Mouse (Mus musculus) hematopoietic stem cell, adult 5-6 weeks (primary cell): ENCODE results near the gene Card14. TPM values are rescaled to one million over a fixed set of nuclear protein-coding genes. Genes with fewer than 3 reads are reported as not detected.
A peak's percentile ranks its signal among the peaks of the same experiment; 100 is the strongest.

ENCODE experiments used
- ATAC-seq, 2 experiments: fragments of 125-278 bp in 1 of 2; replicated peaks in 1 of 2; 2 replicates each; pipeline ENCODE4 v1.8.0; 2016 to 2017; ENCODE audit warnings: inconsistent platforms in 2 of 2, mild to moderate bottlenecking in 2 of 2, moderate number of reproducible peaks in 2 of 2, low read depth in 1 of 2, moderate TSS enrichment in 1 of 2; ENCODE audit not compliant: low FRiP score in 2 of 2, poor library complexity in 2 of 2, severe bottlenecking in 2 of 2, insufficient read depth in 1 of 2, low TSS enrichment in 1 of 2
- total RNA-seq: library from RNA; stranded (forward); fragments of 172-1452, 232-1000 nt; gene quantifications from 2 replicates; pipeline ENCODE4 v1.2.3, GENCODE M21; 2017

Gene Card14
- total RNA-seq, 1 experiment from 2014 or later, result not detected

- peak; percentile 74 to 91; a peak in 3 of 4 replicates for ATAC-seq
Observed at GRCm38 (mm10) chr11:119339637-119340036, 32.1 kb downstream of the Card14 start.

- ATAC-seq, result no peak
Observed at GRCm38 (mm10) chr11:119344178-119344577, 36.6 kb downstream of the Card14 start.

- ATAC-seq, result peak; percentile 61 to 65
Observed at GRCm38 (mm10) chr11:119344865-119345264, 37.3 kb downstream of the Card14 start.

- ATAC-seq, result no peak
Observed at GRCm38 (mm10) chr11:119347125-119347524, 39.6 kb downstream of the Card14 start.

GRCm38 (mm10) chr11:119352113-119352512, 44.5 kb downstream of the Card14 start:
- peak; percentile 40 to 47; a peak in 3 of 4 replicates for ATAC-seq

GRCm38 (mm10) chr11:119353946-119354345, 46.4 kb downstream of the Card14 start:
- no peak for ATAC-seq

GRCm38 (mm10) chr11:119354798-119355442, 47.4 kb downstream of the Card14 start:
- peak; percentile 73 to 76 for ATAC-seq

GRCm38 (mm10) chr11:119355443-119356385, 48.1 kb downstream of the Card14 start, which contains the start of the genes Sgsh and Slc26a11:
TSS of gene Sgsh (minus strand) at chr11:119355536.
TSS of gene Slc26a11 (plus strand) at chr11:119355557.
- peak; percentile 47 to 59 for ATAC-seq

GRCm38 (mm10) chr11:119359089-119359488, 51.5 kb downstream of the Card14 start:
- ATAC-seq, result no peak

- ATAC-seq, result 0 out of 4 replicates have a peak, but pooled peaks of 1 of the 2 experiments have one; percentile 23
Observed at GRCm38 (mm10) chr11:119362769-119363533, 55.4 kb downstream of the Card14 start.

- peak; percentile 97 for ATAC-seq
Observed at GRCm38 (mm10) chr11:119363534-119364145, 56.1 kb downstream of the Card14 start.

GRCm38 (mm10) chr11:119375425-119375824, 67.9 kb downstream of the Card14 start:
- peak in 1 of 2 experiments; percentile 27; a peak in 1 of 4 replicates for ATAC-seq

GRCm38 (mm10) chr11:119377326-119377725, 69.8 kb downstream of the Card14 start:
- 0 out of 4 replicates have a peak, but pooled peaks of 1 of the 2 experiments have one; percentile 24 for ATAC-seq

- no peak for ATAC-seq
Observed at GRCm38 (mm10) chr11:119378551-119378950, 71.0 kb downstream of the Card14 start.

GRCm38 (mm10) chr11:119381631-119382337, 74.2 kb downstream of the Card14 start:
- ATAC-seq, result no peak

GRCm38 (mm10) chr11:119382338-119382850, 74.8 kb downstream of the Card14 start:
- no peak for ATAC-seq
